Mouse (Mus musculus) ES-Bruce4 (cell line): ENCODE results near the gene 1520401A03Rik.

Experiments used
- CTCF ChIP-seq: IDR thresholded peaks from one replicate; pipeline ENCODE4 v1.8.1; 2011; ENCODE audit warnings: low read depth, low read length
- EP300 ChIP-seq: IDR thresholded peaks from 2 replicates; pipeline ENCODE4 v1.6.1; 2011; ENCODE audit warnings: low read depth, low read length; ENCODE audit not compliant: insufficient read depth
- POLR2A ChIP-seq: IDR thresholded peaks from one replicate; pipeline ENCODE4 v1.8.1; 2011; ENCODE audit warnings: low read length; ENCODE audit not compliant: insufficient read depth

GRCm38 (mm10) chr17:23749400-23750191, 27.0 kb upstream of the 1520401A03Rik start:
- TF ChIP-seq CTCF (no peak), POLR2A (no peak), EP300 (no peak)
